Mouse (Mus musculus) cerebellum, adult 2 months (tissue): ENCODE measurements around the gene Fam214a. TPM values are rescaled to one million over a fixed set of nuclear protein-coding genes. Genes with fewer than 3 reads are reported as not detected.

Source experiments
- DNase-seq, 2 experiments: peaks; one replicate each; pipeline ENCODE4 v3.0.0; 2021
- H3K27ac ChIP-seq: fragments of 200-500 bp; 2 replicates; pipeline ENCODE4 v1.5.1; 2012; ENCODE audit warnings: low read length, control low read depth, inconsistent platforms; ENCODE audit not compliant: insufficient read depth
- H3K27me3 ChIP-seq: fragments of 200-500 bp; 2 replicates; pipeline ENCODE4 v1.6.1; 2012; ENCODE audit warnings: inconsistent platforms, mild to moderate bottlenecking, low read length, moderate library complexity; ENCODE audit not compliant: control insufficient read depth, insufficient read depth
- H3K4me1 ChIP-seq: fragments of 200-500 bp; 2 replicates; pipeline ENCODE4 v1.6.1; 2011; ENCODE audit warnings: low read length; ENCODE audit not compliant: control insufficient read depth, insufficient read depth
- H3K4me3 ChIP-seq: fragments of 200-500 bp; replicated peaks from 2 replicates; pipeline ENCODE3; 2011; ENCODE audit warnings: mild to moderate bottlenecking, low read depth, low read length, control low read depth; ENCODE audit not compliant: insufficient read depth
- CTCF ChIP-seq: fragments of 200-500 bp; IDR thresholded peaks from 2 replicates; pipeline ENCODE4 v1.5.1; 2011; ENCODE audit warnings: low read depth, mild to moderate bottlenecking, control low read depth, low read length, moderate library complexity, borderline replicate concordance; ENCODE audit not compliant: insufficient read depth
- POLR2A ChIP-seq: fragments of 200-500 bp; IDR thresholded peaks from 2 replicates; pipeline ENCODE4 v1.6.1; 2011; ENCODE audit warnings: low read length, control low read depth, borderline replicate concordance; ENCODE audit not compliant: insufficient read depth
- WGBS: fragments of 180-500 bp; shearing (Covaris S2); methylation state at CpG from one replicate; pipeline ENCODE4 v1.1.7; 2018; 5-methylcytosine and 5-hydroxymethylcytosine counted together
- polyA plus RNA-seq: library from polyadenylated mRNA; depleted of rRNA; stranded (reverse); fragments of >200 nt; gene quantifications from 2 replicates; pipeline ENCODE4 v1.2.3, GENCODE M21; 2012

Fam214a gene
- polyA plus RNA-seq, 1 experiment = 36.2 TPM

GRCm38 (mm10) chr9:74971191-74971976 is 18.7 kb downstream of the Fam214a start:
- no peak for DNase-seq
- WGBS = 91% methylated on average over 12 of the region's 12 CpGs
- H3K4me1 ChIP-seq = peaks cover 7% of the 10 kb centered on the region
- no peak for TF ChIP-seq CTCF
- TF ChIP-seq POLR2A = no peak
- H3K27me3 ChIP-seq = no peaks in the 10 kb centered on the region
- no peak overlapping the region for H3K27ac ChIP-seq
- H3K4me3 ChIP-seq = no peak overlapping the region

DNA sequence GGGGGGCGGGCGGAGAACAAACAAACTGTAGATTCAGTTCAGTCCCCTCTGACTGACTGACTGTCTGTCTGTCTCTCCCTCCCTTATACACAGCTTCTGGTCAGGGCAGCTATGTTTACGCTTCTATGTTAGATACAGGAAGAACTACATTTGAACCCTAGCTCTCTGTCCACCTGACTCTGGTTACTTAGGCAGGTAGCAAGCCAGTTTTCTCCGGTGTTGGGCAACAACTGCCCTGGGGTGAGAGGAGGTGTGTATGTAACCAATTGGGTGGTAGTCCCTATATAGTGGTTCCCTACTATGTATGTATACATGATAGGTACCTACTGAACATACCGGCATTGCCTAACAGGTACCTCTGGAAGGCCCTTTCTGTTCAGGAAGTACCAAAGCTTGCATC is 20.1 kb downstream of the Fam214a start:
- Histone ChIP-seq H3K4me1 (peaks cover 7% of the 10 kb centered on the region), H3K4me3 (no peak overlapping the region), H3K27ac (no peak overlapping the region), H3K27me3 (no peaks in the 10 kb centered on the region)
- no peak for DNase-seq
- TF ChIP-seq POLR2A = no peak
- no peak for TF ChIP-seq CTCF
- 95% methylated on average over 5 of the region's 5 CpGs for WGBS

DNA sequence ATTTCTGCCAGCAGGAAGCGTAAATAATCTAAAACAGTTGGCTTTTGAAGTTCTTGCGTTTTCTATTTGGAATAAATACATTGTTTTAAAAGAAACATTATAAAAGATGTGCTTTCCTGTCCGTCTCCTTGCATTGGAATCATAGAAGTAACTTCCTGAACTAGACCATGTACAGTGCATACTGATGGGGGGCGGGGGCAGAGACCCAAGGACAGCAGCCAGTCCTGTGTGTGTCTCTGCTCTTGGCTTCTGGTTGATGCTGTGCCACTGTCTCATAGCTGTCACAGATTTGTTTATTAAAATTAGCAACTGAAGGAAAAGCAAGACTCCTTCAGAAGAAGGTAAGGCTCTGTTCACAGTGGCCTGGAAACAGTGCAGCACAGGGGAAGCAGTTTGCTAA is 20.5 kb downstream of the Fam214a start:
- DNase-seq = no peak
- Histone ChIP-seq H3K27ac (no peak overlapping the region), H3K27me3 (no peaks in the 10 kb centered on the region), H3K4me1 (peaks cover 7% of the 10 kb centered on the region), H3K4me3 (no peak overlapping the region)
- WGBS = 91% methylated on average over 4 of the region's 4 CpGs
- no peak for TF ChIP-seq POLR2A
- no peak for TF ChIP-seq CTCF

DNA sequence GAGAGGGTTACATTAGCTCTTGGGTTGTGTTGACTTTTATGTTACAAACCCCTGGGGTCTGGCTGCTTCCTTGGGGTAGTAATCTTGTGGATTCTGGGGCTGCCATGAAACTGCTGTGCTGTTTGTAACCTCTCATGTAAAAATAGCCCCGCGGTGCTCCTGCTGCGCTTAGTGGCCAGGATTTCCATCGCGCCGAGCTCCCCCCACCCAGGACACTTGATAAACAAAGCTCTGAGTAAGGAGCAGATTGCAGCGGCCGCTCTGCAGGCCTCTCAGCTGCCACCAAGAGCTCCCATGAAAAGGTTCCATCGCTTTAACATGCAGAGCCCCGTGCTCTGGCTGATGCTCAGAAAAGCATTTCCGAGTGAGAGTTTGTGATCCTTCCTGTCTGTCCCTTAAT is 22.1 kb downstream of the Fam214a start:
- H3K27me3 ChIP-seq = no peaks in the 10 kb centered on the region
- no peak for TF ChIP-seq CTCF
- no peak for TF ChIP-seq POLR2A
- DNase-seq = peak; percentile 51 to 53
- H3K4me1 ChIP-seq = peaks cover 10% of the 10 kb centered on the region
- peak overlapping the region; percentile 6 for H3K4me3 ChIP-seq
- 2% methylated on average over 11 of the region's 11 CpGs for WGBS
- peak overlapping the region; percentile 92 for H3K27ac ChIP-seq

GRCm38 (mm10) chr9:74975416-74975815 is 22.7 kb downstream of the Fam214a start:
- TF ChIP-seq CTCF = no peak
- no peak for TF ChIP-seq POLR2A
- Histone ChIP-seq H3K27me3 (no peaks in the 10 kb centered on the region), H3K4me3 (peak overlapping the region; percentile 52), H3K4me1 (peaks cover 14% of the 10 kb centered on the region), H3K27ac (peak overlapping the region; percentile 92)
- WGBS = 0% methylated on average over 7 of the region's 7 CpGs
- DNase-seq = no peak

- peak; percentile 92 to 93 for DNase-seq
- Histone ChIP-seq H3K27me3 (no peaks in the 10 kb centered on the region), H3K4me1 (peaks cover 20% of the 10 kb centered on the region), H3K27ac (peak overlapping the region; percentile 92), H3K4me3 (peak overlapping the region; percentile 78)
- WGBS = under 1% methylated on average over 23 of the region's 23 CpGs
- peak; percentile 96 for TF ChIP-seq POLR2A
- no peak for TF ChIP-seq CTCF
These were observed 23.4 kb downstream of the Fam214a start for GRCm38 (mm10) chr9:74975911-74976563.

DNA sequence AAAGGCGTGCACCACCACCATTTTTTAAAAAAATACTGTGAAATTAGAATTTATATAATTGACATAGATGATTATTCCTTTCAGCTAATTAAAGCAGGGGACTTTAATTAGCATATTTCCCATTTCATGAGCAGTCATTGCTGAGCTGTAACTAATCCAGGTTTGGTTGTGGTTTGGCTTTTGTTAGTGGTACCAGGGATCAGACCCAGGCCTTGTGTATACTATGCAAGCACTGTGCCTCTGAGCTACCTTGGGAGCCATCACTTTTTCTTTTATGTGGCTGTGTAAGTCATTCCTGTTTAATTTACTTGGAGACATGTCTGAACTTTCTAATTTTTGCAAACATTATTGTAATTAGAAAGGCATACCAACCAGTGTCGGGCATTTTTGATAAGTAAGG is 24.6 kb downstream of the Fam214a start:
- TF ChIP-seq CTCF (no peak), POLR2A (no peak)
- H3K27ac ChIP-seq = no peak overlapping the region; the same call in 1 of the 2 replicates
- 40% methylated on average over 2 of the region's 2 CpGs for WGBS

DNA sequence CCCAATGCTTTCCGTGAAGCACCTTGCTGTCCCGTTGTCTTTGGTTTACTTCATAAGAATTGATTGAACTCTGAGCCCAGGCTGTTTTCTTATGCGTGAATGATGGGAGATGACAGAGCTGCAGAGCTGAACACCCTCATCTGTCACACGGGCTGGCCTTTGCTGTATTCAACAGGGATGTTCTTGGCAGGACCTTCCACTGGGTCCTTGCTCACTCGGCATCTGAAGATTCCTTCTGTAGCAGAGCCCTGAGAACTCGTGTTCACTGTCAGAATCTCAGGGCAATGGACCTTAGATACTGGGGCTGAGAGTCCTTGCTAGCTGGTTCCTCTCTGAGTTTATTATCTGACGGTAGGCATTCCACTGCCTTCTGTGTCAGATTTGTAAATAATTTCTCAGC is 25.3 kb downstream of the Fam214a start:
- peaks cover 29% of the 10 kb centered on the region for H3K4me1 ChIP-seq
- H3K27ac ChIP-seq = peak overlapping the region; percentile 86
- peak; percentile 47 for DNase-seq
- TF ChIP-seq POLR2A = no peak
- TF ChIP-seq CTCF = no peak
- peak overlapping the region; percentile 42 for H3K4me3 ChIP-seq
- 6% methylated on average over 7 of the region's 7 CpGs for WGBS
- no peaks in the 10 kb centered on the region for H3K27me3 ChIP-seq

More for the DNA sequence above, 24.6 kb downstream of the Fam214a start:
- peaks cover 29% of the 10 kb centered on the region for H3K4me1 ChIP-seq
- DNase-seq = no peak
- H3K4me3 ChIP-seq = no peak overlapping the region
- H3K27me3 ChIP-seq = no peaks in the 10 kb centered on the region
